Mouse (Mus musculus): Measurements from ENCODE around the gene Ugt1a6a.

Ugt1a6a gene

GRCm38 (mm10) chr1:88228121-88228520 lies 93.5 kb downstream of the Ugt1a6a start:
- DNase-seq (ENCODE audit: low read depth, low spot score): no peak

- no peak for DNase-seq (ENCODE audit: low read depth, low spot score)
Observed at GRCm38 (mm10) chr1:88229566-88229965, 95.0 kb downstream of the Ugt1a6a start.

- DNase-seq (ENCODE audit: low read depth, low spot score): no peak
Observed at GRCm38 (mm10) chr1:88229986-88230385, 95.4 kb downstream of the Ugt1a6a start.

- no peak for DNase-seq (ENCODE audit: low read depth, low spot score)
Observed at GRCm38 (mm10) chr1:88230421-88230820, 95.8 kb downstream of the Ugt1a6a start.

GRCm38 (mm10) chr1:88230981-88231802 lies 96.6 kb downstream of the Ugt1a6a start:
- no peak for DNase-seq (ENCODE audit: low read depth, low spot score)

- no peak for DNase-seq (ENCODE audit: low read depth, low spot score)
Observed at GRCm38 (mm10) chr1:88231803-88232499, 97.3 kb downstream of the Ugt1a6a start.

GRCm38 (mm10) chr1:88232664-88233380 lies 98.2 kb downstream of the Ugt1a6a start:
- no peak for DNase-seq (ENCODE audit: low read depth, low spot score)

- no peak for DNase-seq (ENCODE audit: low read depth, low spot score)
Observed at GRCm38 (mm10) chr1:88233421-88234247, 99.0 kb downstream of the Ugt1a6a start.

GRCm38 (mm10) chr1:88234248-88234610 lies 99.6 kb downstream of the Ugt1a6a start:
- no peak for DNase-seq (ENCODE audit: low read depth, low spot score)

GRCm38 (mm10) chr1:88234646-88235045 lies 100.0 kb downstream of the Ugt1a6a start:
- DNase-seq (ENCODE audit: low read depth, low spot score): no peak

- DNase-seq (ENCODE audit: low read depth, low spot score): no peak
Observed at GRCm38 (mm10) chr1:88235046-88235893, 100.7 kb downstream of the Ugt1a6a start.

GRCm38 (mm10) chr1:88235894-88236415 lies 101.3 kb downstream of the Ugt1a6a start:
- DNase-seq (ENCODE audit: low read depth, low spot score): no peak

- no peak for DNase-seq (ENCODE audit: low read depth, low spot score)
Observed at GRCm38 (mm10) chr1:88237311-88237710, 102.7 kb downstream of the Ugt1a6a start.

- DNase-seq (ENCODE audit: low read depth, low spot score): no peak
Observed at GRCm38 (mm10) chr1:88238771-88239170, 104.2 kb downstream of the Ugt1a6a start.

- DNase-seq (ENCODE audit: low read depth, low spot score): no peak
Observed at GRCm38 (mm10) chr1:88240072-88240471, 105.5 kb downstream of the Ugt1a6a start.

- DNase-seq (ENCODE audit: low read depth, low spot score): no peak
Observed at GRCm38 (mm10) chr1:88240579-88240978, 106.0 kb downstream of the Ugt1a6a start.

- no peak for DNase-seq (ENCODE audit: low read depth, low spot score)
Observed at GRCm38 (mm10) chr1:88243861-88244260, 109.3 kb downstream of the Ugt1a6a start.

- DNase-seq (ENCODE audit: low read depth, low spot score): no peak
Observed at GRCm38 (mm10) chr1:88245881-88246280, 111.3 kb downstream of the Ugt1a6a start.

- no peak for DNase-seq (ENCODE audit: low read depth, low spot score)
Observed at GRCm38 (mm10) chr1:88246386-88246785, 111.8 kb downstream of the Ugt1a6a start.

GRCm38 (mm10) chr1:88247660-88248059 lies 113.1 kb downstream of the Ugt1a6a start:
- DNase-seq (ENCODE audit: low read depth, low spot score): no peak

Data from brain, embryonic 18.5 days (tissue).